Mouse (Mus musculus): ENCODE results near the gene Farp1.
A peak's percentile ranks its signal among the peaks of the same experiment; 100 is the strongest.
"Not testable (repeated sequence)": the region's sequence is repeated elsewhere in the genome, so short reads cannot be mapped to it uniquely, and the experiment has no call there.

Gene Farp1

GRCm38 (mm10) chr14:121186402-121186894, 151.4 kb downstream of the Farp1 start:
- no peak for DNase-seq

- not testable (repeated sequence) for DNase-seq
Observed at GRCm38 (mm10) chr14:121189840-121190239, 154.8 kb downstream of the Farp1 start.

- DNase-seq = peak; percentile 52
Observed at GRCm38 (mm10) chr14:121190386-121190785, 155.4 kb downstream of the Farp1 start.

- peak; percentile 77 for DNase-seq
Observed at GRCm38 (mm10) chr14:121191739-121192138, 156.7 kb downstream of the Farp1 start.

GRCm38 (mm10) chr14:121192394-121192793, 157.4 kb downstream of the Farp1 start:
- DNase-seq = no peak

GRCm38 (mm10) chr14:121193981-121194380, 159.0 kb downstream of the Farp1 start:
- DNase-seq = no peak

- DNase-seq = no peak
Observed at GRCm38 (mm10) chr14:121198915-121199572, 164.0 kb downstream of the Farp1 start.

GRCm38 (mm10) chr14:121199789-121200188, 164.8 kb downstream of the Farp1 start:
- DNase-seq = no peak

- DNase-seq = no peak
Observed at GRCm38 (mm10) chr14:121200353-121200752, 165.4 kb downstream of the Farp1 start.

- no peak for DNase-seq
Observed at GRCm38 (mm10) chr14:121201178-121201577, 166.2 kb downstream of the Farp1 start.

- DNase-seq = peak; percentile 59
Observed at GRCm38 (mm10) chr14:121205459-121205858, 170.5 kb downstream of the Farp1 start.

GRCm38 (mm10) chr14:121207441-121208158, 172.6 kb downstream of the Farp1 start:
- no peak for DNase-seq

- DNase-seq = no peak
Observed at GRCm38 (mm10) chr14:121208159-121208515, 173.1 kb downstream of the Farp1 start.

GRCm38 (mm10) chr14:121210318-121210717, 175.3 kb downstream of the Farp1 start:
- no peak for DNase-seq

- no peak for DNase-seq
Observed at GRCm38 (mm10) chr14:121213650-121214049, 178.7 kb downstream of the Farp1 start.

- peak; percentile 45 for DNase-seq
Observed at GRCm38 (mm10) chr14:121214636-121215257, 179.7 kb downstream of the Farp1 start.

- DNase-seq = peak; percentile 67
Observed at GRCm38 (mm10) chr14:121215817-121216216, 180.8 kb downstream of the Farp1 start.

GRCm38 (mm10) chr14:121216672-121217071, 181.7 kb downstream of the Farp1 start:
- DNase-seq = no peak

GRCm38 (mm10) chr14:121218620-121219019, 183.6 kb downstream of the Farp1 start:
- DNase-seq = peak; percentile 38

GRCm38 (mm10) chr14:121219226-121220039, 184.4 kb downstream of the Farp1 start:
- DNase-seq = no peak

- DNase-seq = no peak
Observed at GRCm38 (mm10) chr14:121220040-121220322, 185.0 kb downstream of the Farp1 start.

GRCm38 (mm10) chr14:121220723-121221122, 185.7 kb downstream of the Farp1 start:
- DNase-seq = peak; percentile 83

GRCm38 (mm10) chr14:121225804-121226203, 190.8 kb downstream of the Farp1 start:
- DNase-seq = no peak

All from lung, postnatal 10 days (tissue).